Comparison of ENCODE assay signal across 8 mouse cellular contexts in the genomic region with DNA sequence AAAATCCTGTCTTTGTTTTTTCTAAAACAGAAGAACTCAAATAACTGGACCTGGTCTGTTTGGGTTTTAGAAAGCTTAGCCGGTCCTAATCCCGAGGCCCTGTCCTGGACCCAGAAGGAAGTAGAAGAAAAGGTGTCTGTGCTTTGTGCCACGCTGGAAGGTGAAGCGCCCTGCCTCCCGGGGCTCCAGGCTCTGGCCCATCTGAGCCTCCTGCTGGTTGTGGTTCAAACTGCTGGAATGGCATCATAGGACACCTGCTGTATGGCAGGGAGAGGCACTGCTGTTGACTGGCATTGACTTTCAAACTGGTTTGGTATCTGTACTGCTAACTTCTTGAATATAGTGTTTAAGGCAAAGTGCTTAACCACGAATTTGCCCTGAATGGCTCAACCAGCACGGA. TPM values are rescaled to one million over a fixed set of nuclear protein-coding genes. Genes with fewer than 3 reads are reported as not detected.
DNase-seq lines count a peak whose midpoint lies in the region; ATAC-seq and TF ChIP-seq lines count a peak whose summit lies in the region.
"Had no signal": no experiment of that assay in that cellular context is flagged by ENCODE, and none has a peak within 500 bp of the region (broad histone marks: within the 10 kb centered on the region; RNA-seq: fewer than 3 reads in every experiment).

No protein-coding gene starts in this region.

- no peak overlapping the region for H3K4me2 ChIP-seq in liver, embryonic 12.5 days
- peak overlapping the region; percentile 53 for H3K4me2 ChIP-seq in heart, embryonic 15.5 days
- H3K4me2 ChIP-seq: limb, embryonic 15.5 days had no signal

- TF ChIP-seq CTCF in liver, adult 2 months (IDR thresholded peaks at IDR 0.05; ENCODE audit: low read depth, low read length) = peak; percentile 23; the same call in 1 of the 2 replicates
- TF ChIP-seq CTCF in lung, adult 2 months (IDR thresholded peaks at IDR 0.05; ENCODE audit: insufficient read depth, low read length) = peak; percentile 29; the same call in 1 of the 2 replicates

- TF ChIP-seq POLR2A in liver, adult 2 months (IDR thresholded peaks at IDR 0.05; ENCODE audit: extremely low read depth, insufficient read depth, low read length) = no peak
- no peak for TF ChIP-seq POLR2A in lung, adult 2 months (IDR thresholded peaks at IDR 0.05; ENCODE audit: borderline replicate concordance, extremely low read depth, low read depth, low read length)

- H3K27me3 ChIP-seq in liver, adult 2 months (ENCODE audit: control insufficient read depth, insufficient read depth, low read length) = no peaks in the 10 kb centered on the region
- peaks cover 66% of the 10 kb centered on the region for H3K27me3 ChIP-seq in liver, embryonic 12.5 days (replicated peaks)
- no peaks in the 10 kb centered on the region for H3K27me3 ChIP-seq in heart, embryonic 15.5 days
- H3K27me3 ChIP-seq: limb, embryonic 15.5 days had no signal

- ATAC-seq in liver, embryonic 12.5 days = no peak
- ATAC-seq in heart, embryonic 15.5 days (replicated peaks; ENCODE audit: insufficient number of reproducible peaks, insufficient read depth, low FRiP score, low read depth) = no peak

- no peak overlapping the region for H3K4me3 ChIP-seq in liver, adult 2 months (ENCODE audit: insufficient read depth, low read depth, low read length)
- H3K4me3 ChIP-seq in liver, embryonic 12.5 days = no peak overlapping the region
- 0 out of 2 replicates have a peak overlapping the region, but pooled peaks have one; percentile 7 for H3K4me3 ChIP-seq in heart, embryonic 15.5 days
- no peak overlapping the region for H3K4me3 ChIP-seq in lung, adult 2 months (replicated peaks; ENCODE audit: extremely low read depth, low read depth, low read length)
- H3K4me3 ChIP-seq: limb, embryonic 15.5 days had no signal

- no peaks in the 10 kb centered on the region for H3K79me2 ChIP-seq in liver, adult 2 months (ENCODE audit: control insufficient read depth, insufficient read depth, low read length)

- peaks cover 4% of the 10 kb centered on the region; the same call in 1 of the 2 replicates for H3K4me1 ChIP-seq in liver, adult 2 months (ENCODE audit: control insufficient read depth, insufficient read depth, low read length)
- H3K4me1 ChIP-seq in liver, embryonic 12.5 days = peaks cover 31% of the 10 kb centered on the region
- H3K4me1 ChIP-seq in heart, embryonic 15.5 days (replicated peaks) = peaks cover 55% of the 10 kb centered on the region
- peaks cover 6% of the 10 kb centered on the region for H3K4me1 ChIP-seq in lung, adult 2 months (ENCODE audit: control insufficient read depth, insufficient read depth, low read length)

- H3K27ac ChIP-seq in liver, adult 2 months (replicated peaks; ENCODE audit: insufficient read depth, low read depth, low read length) = no peak overlapping the region
- no peak overlapping the region for H3K27ac ChIP-seq in liver, embryonic 12.5 days
- H3K27ac ChIP-seq in heart, embryonic 15.5 days = peak overlapping the region; percentile 25
- H3K27ac ChIP-seq: limb, embryonic 15.5 days had no signal

- H3K9ac ChIP-seq in liver, adult 2 months (ENCODE audit: low read depth, low read length) = no peak overlapping the region
- H3K9ac ChIP-seq in liver, embryonic 12.5 days = no peak overlapping the region
- peak overlapping the region; percentile 35; the same call in 1 of the 2 replicates for H3K9ac ChIP-seq in heart, embryonic 15.5 days
- H3K9ac ChIP-seq: limb, embryonic 15.5 days had no signal

- no peaks in the 10 kb centered on the region for H3K36me3 ChIP-seq in liver, adult 2 months (ENCODE audit: control insufficient read depth, insufficient read depth, low read length)
- H3K36me3 ChIP-seq in liver, embryonic 12.5 days = no peaks in the 10 kb centered on the region
- no peaks in the 10 kb centered on the region for H3K36me3 ChIP-seq in heart, embryonic 15.5 days
- H3K36me3 ChIP-seq: limb, embryonic 15.5 days had no signal

- no peak for DNase-seq in liver, adult 2 months (ENCODE audit: extremely low read depth, low read depth, low spot score)
- DNase-seq in adrenal gland, postnatal 36 days = peak; percentile 64 to 76
- DNase-seq in lung, adult 2 months = peak; percentile 33
- peak; percentile 66 for DNase-seq in thymus, postnatal 25 days
- no peak for DNase-seq in gastrocnemius, adult 8-10 months (ENCODE audit: low spot score in 2 of 2)

- H3K9me3 ChIP-seq in liver, embryonic 12.5 days (replicated peaks) = no peaks in the 10 kb centered on the region
- H3K9me3 ChIP-seq in heart, embryonic 15.5 days (replicated peaks) = no peaks in the 10 kb centered on the region
- H3K9me3 ChIP-seq: limb, embryonic 15.5 days had no signal

- 82% methylated on average over 7 of the region's 7 CpGs for WGBS in liver, adult 2 months
- 63% methylated on average over 7 of the region's 7 CpGs for WGBS in liver, embryonic 12.5 days (ENCODE audit: insufficient replicate concordance)
- WGBS in heart, embryonic 15.5 days = 45% methylated on average over 7 of the region's 7 CpGs
- WGBS in lung, adult 2 months = 61% methylated on average over 7 of the region's 7 CpGs

RNA-seq across cellular contexts. Expression of a gene that starts 3.4 kb away (rescaled TPM):
- 1.7 and 1.9 TPM in 2 replicates for total RNA-seq in liver, adult 2 months (2014; rRNA removed)
- polyA plus RNA-seq in liver, adult 2 months (2012; rRNA removed) = 0.54 and 0.66 TPM in 2 replicates
- polyA plus RNA-seq in liver, embryonic 12.5 days (2016; fragmentation: Nextera tagmentation; extraction: Ambion mirVana) = 4.8 and 5.9 TPM in 2 replicates
- total RNA-seq in adrenal gland, postnatal 36 days (2021) = 10 to 100 TPM; 63.8 to 79.7 TPM
- 54.8 and 66.2 TPM in 2 replicates for polyA plus RNA-seq in heart, embryonic 15.5 days (2015; fragmentation: Nextera tagmentation; extraction: Ambion mirVana)
- 3.6 TPM in 2 replicates for polyA plus RNA-seq in lung, adult 2 months (2012; rRNA removed)
- 1 to 10 TPM; 1.3 to 2.4 (median 2.1) TPM for total RNA-seq in gastrocnemius, adult 8-10 months (2022)

Comparison
In these comparisons a context has a peak if more than half of its experiments do, and no peak if none do; other contexts are left out.
1. DNase-seq: peak in adrenal gland, postnatal 36 days (2 of 2), lung, adult 2 months (single experiment) and thymus, postnatal 25 days (single experiment); none in liver, adult 2 months (single experiment) and gastrocnemius, adult 8-10 months (0 of 2).